Mouse (Mus musculus): ENCODE measurements at regions not wholly inside any gene's neighbourhood (a gene's known extent, or its start where the extent isn't known, plus 50 kb on each side); places are given as distances from the start of the nearest gene placed in this dataset.

DNA sequence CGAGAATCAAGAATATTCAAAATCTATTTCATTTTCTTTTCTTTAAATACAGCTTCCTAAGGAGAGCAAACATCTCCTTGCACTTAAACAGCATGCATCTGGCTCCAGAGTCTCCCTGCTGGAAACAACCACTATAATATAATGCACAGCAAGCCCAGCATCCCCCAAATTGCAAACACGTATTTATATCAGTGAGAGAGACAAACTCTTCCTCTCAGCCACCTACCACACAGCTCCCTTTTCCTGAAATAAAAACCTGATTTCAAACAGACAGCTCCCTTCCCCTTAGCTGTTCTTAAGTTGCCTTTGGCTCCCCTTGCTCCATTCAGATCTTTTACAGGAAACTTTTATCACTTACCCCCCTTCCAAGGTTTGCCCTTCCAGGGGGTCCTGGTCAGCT lies 493.9 kb downstream of the Lipi start:
- no peak for TF ChIP-seq POLR2A (IDR thresholded peaks at IDR 0.05; ENCODE audit: borderline replicate concordance, insufficient read depth, low read length)
- no peak for TF ChIP-seq CTCF (IDR thresholded peaks at IDR 0.05; ENCODE audit: borderline replicate concordance, insufficient read depth, low read depth, low read length)
